Mouse (Mus musculus) kidney, adult 2 months (tissue): ENCODE measurements at regions not wholly inside any gene's neighbourhood (a gene's known extent, or its start where the extent isn't known, plus 50 kb on each side); places are given as distances from the start of the nearest gene placed in this dataset.

ENCODE experiments used
- DNase-seq: peaks from one replicate; pipeline ENCODE4 v3.0.0; 2021
- H3K27ac ChIP-seq: fragments of 200-500 bp; 2 replicates; pipeline ENCODE4 v1.5.1; 2012; ENCODE audit warnings: low read depth, low read length, control low read depth, inconsistent platforms; ENCODE audit not compliant: insufficient read depth
- H3K27me3 ChIP-seq: fragments of 200-500 bp; replicated peaks from 2 replicates; pipeline ENCODE4 v1.6.1; 2012; ENCODE audit warnings: mild to moderate bottlenecking, moderate library complexity, low read length, inconsistent platforms; ENCODE audit not compliant: control insufficient read depth, insufficient read depth
- H3K36me3 ChIP-seq: fragments of 200-500 bp; 2 replicates; pipeline ENCODE4 v1.6.1; 2012; ENCODE audit warnings: mild to moderate bottlenecking, moderate library complexity, low read length, inconsistent platforms; ENCODE audit not compliant: control insufficient read depth, insufficient read depth
- H3K4me1 ChIP-seq: fragments of 200-500 bp; 2 replicates; pipeline ENCODE4 v1.6.1; 2011; ENCODE audit warnings: low read length; ENCODE audit not compliant: control insufficient read depth, insufficient read depth
- H3K4me3 ChIP-seq: fragments of 200-500 bp; 2 replicates; pipeline ENCODE4 v1.5.1; 2011; ENCODE audit warnings: mild to moderate bottlenecking, low read depth, low read length, control low read depth; ENCODE audit not compliant: insufficient read depth
- CTCF ChIP-seq: fragments of 200-500 bp; conservative IDR thresholded peaks from 2 replicates; pipeline ENCODE4 v1.5.1; 2011; ENCODE audit warnings: low read depth, mild to moderate bottlenecking, control low read depth, low read length, moderate library complexity, mixed read lengths; ENCODE audit not compliant: insufficient read depth, insufficient read length
- POLR2A ChIP-seq: fragments of 200-500 bp; IDR thresholded peaks from one replicate; pipeline ENCODE4 v1.6.1; 2011; ENCODE audit warnings: low read depth, low read length, control low read depth
- WGBS: fragments of 180-500 bp; shearing (Covaris S2); methylation state at CpG from one replicate; pipeline ENCODE4 v1.1.7; 2018; 5-methylcytosine and 5-hydroxymethylcytosine counted together

- WGBS = 49% methylated on average over 5 of the region's 5 CpGs
- H3K4me3 ChIP-seq = no peak overlapping the region
- no peak for TF ChIP-seq CTCF
- no peak for TF ChIP-seq POLR2A
- H3K36me3 ChIP-seq = no peaks in the 10 kb centered on the region
- H3K27me3 ChIP-seq = no peaks in the 10 kb centered on the region
- no peaks in the 10 kb centered on the region for H3K4me1 ChIP-seq
- DNase-seq = no peak
- no peak overlapping the region for H3K27ac ChIP-seq
Observed at GRCm38 (mm10) chr15:60333573-60334306, 317.3 kb upstream of the 4933412E24Rik start.

GRCm38 (mm10) chr15:60317577-60317976 lies 301.2 kb upstream of the 4933412E24Rik start:
- DNase-seq = no peak
- TF ChIP-seq POLR2A (no peak), CTCF (no peak)
- WGBS = 96% methylated on average over 2 of the region's 2 CpGs

GRCm38 (mm10) chr15:60315210-60315609 lies 298.8 kb upstream of the 4933412E24Rik start:
- no peaks in the 10 kb centered on the region for H3K4me1 ChIP-seq
- no peak overlapping the region for H3K4me3 ChIP-seq
- no peaks in the 10 kb centered on the region for H3K27me3 ChIP-seq
- no peak for DNase-seq
- 55% methylated on average over 5 of the region's 5 CpGs for WGBS
- TF ChIP-seq CTCF (no peak), POLR2A (no peak)
- no peak overlapping the region for H3K27ac ChIP-seq
- no peaks in the 10 kb centered on the region for H3K36me3 ChIP-seq

More at GRCm38 (mm10) chr15:60317577-60317976, 301.2 kb upstream of the 4933412E24Rik start:
- Histone ChIP-seq H3K36me3 (no peaks in the 10 kb centered on the region), H3K27me3 (no peaks in the 10 kb centered on the region), H3K27ac (no peak overlapping the region), H3K4me3 (no peak overlapping the region), H3K4me1 (no peaks in the 10 kb centered on the region)

GRCm38 (mm10) chr15:60309909-60310308 lies 293.5 kb upstream of the 4933412E24Rik start:
- DNase-seq = no peak
- Histone ChIP-seq H3K27me3 (no peaks in the 10 kb centered on the region), H3K36me3 (no peaks in the 10 kb centered on the region), H3K4me3 (no peak overlapping the region), H3K4me1 (no peaks in the 10 kb centered on the region), H3K27ac (no peak overlapping the region)
- WGBS = 73% methylated on average over 3 of the region's 3 CpGs
- no peak for TF ChIP-seq CTCF
- TF ChIP-seq POLR2A = no peak

- Histone ChIP-seq H3K36me3 (no peaks in the 10 kb centered on the region), H3K4me1 (no peaks in the 10 kb centered on the region), H3K27me3 (no peaks in the 10 kb centered on the region), H3K4me3 (no peak overlapping the region), H3K27ac (no peak overlapping the region)
- 80% methylated on average over 1 of the region's 1 CpGs for WGBS
- TF ChIP-seq CTCF (no peak), POLR2A (no peak)
- no peak for DNase-seq
Observed at GRCm38 (mm10) chr15:60308968-60309367, 292.6 kb upstream of the 4933412E24Rik start.

- Histone ChIP-seq H3K27me3 (no peaks in the 10 kb centered on the region), H3K4me1 (no peaks in the 10 kb centered on the region), H3K27ac (no peak overlapping the region), H3K4me3 (no peak overlapping the region), H3K36me3 (no peaks in the 10 kb centered on the region)
- no peak for DNase-seq
- 80% methylated on average over 2 of the region's 2 CpGs for WGBS
- TF ChIP-seq POLR2A (no peak), CTCF (no peak)
Observed at GRCm38 (mm10) chr15:60308126-60308525, 291.7 kb upstream of the 4933412E24Rik start.

- Histone ChIP-seq H3K27ac (no peak overlapping the region), H3K27me3 (no peaks in the 10 kb centered on the region), H3K4me1 (no peaks in the 10 kb centered on the region), H3K36me3 (no peaks in the 10 kb centered on the region), H3K4me3 (no peak overlapping the region)
- no peak for TF ChIP-seq CTCF
- TF ChIP-seq POLR2A = no peak
- WGBS = 81% methylated on average over 4 of the region's 4 CpGs
- DNase-seq = no peak
Observed at GRCm38 (mm10) chr15:60303501-60303900, 287.1 kb upstream of the 4933412E24Rik start.
